Mouse (Mus musculus) layer of hippocampus, adult 18-20 months (tissue): ENCODE results near the gene Rae1. TPM values are rescaled to one million over a fixed set of nuclear protein-coding genes. Genes with fewer than 3 reads are reported as not detected.
A peak's percentile ranks its signal among the peaks of the same experiment; 100 is the strongest.

Experiments
- DNase-seq, 2 experiments: peaks; one replicate each; pipeline ENCODE4 v3.0.0; 2022; ENCODE audit warnings: low spot score in 2 of 2
- long read RNA-seq: library from polyadenylated mRNA; stranded (forward); transcript quantifications from one replicate; pipeline ENCODE4 v2.0.0, GENCODE M21; 2021
- total RNA-seq, 2 experiments: library from RNA; stranded (reverse); gene quantifications; 2 replicates each; pipeline ENCODE4 v1.2.3; 2021

The Rae1 gene
- 10 to 100 TPM; 70.3 to 75.5 TPM for total RNA-seq
- long read RNA-seq, transcript Rae1-201 (12 exons, 1,742 nt), result major isoform, 84 of 112 reads
- long read RNA-seq, partial matches to known transcripts, result 7 of 112 reads
- long read RNA-seq, other reads (novel, unspliced or antisense), result 20 of 112 reads

DNA sequence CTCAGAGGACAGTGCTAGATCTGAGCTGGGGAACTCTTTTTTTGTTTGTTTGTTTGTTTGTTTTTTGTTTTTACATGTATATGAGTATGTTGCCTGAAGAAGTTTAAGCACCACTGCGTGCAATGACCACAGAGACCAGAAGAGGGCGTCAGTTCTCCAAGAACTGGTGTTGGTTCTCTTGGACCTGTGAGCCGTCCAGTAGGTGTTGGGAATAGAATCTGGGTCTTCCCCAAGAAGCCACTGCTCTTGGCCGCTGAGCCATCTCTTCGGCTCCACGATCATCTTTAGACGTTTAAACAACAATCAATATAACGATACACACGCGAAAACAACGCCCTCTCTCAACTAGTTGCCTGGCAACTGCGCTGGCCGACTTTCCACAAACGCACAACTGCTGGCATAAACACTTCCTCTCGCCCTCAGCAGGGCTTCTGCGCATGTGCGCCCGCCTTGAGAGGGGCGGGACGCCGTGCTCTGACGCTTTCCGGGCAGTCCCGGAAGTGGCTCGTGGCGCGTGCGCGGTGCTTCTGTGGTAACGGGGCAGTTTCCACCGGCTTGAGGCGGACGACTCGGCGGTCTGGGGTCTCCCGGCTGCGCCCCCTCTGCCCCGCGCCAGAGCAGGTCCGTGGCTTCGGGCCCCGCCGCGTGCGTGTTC lies at the start of gene Rae1:
TSS of gene Rae1 (plus strand) at position 488 of the 655 bp plus-strand sequence.
- DNase-seq, result peak; percentile 98 to 99

DNA sequence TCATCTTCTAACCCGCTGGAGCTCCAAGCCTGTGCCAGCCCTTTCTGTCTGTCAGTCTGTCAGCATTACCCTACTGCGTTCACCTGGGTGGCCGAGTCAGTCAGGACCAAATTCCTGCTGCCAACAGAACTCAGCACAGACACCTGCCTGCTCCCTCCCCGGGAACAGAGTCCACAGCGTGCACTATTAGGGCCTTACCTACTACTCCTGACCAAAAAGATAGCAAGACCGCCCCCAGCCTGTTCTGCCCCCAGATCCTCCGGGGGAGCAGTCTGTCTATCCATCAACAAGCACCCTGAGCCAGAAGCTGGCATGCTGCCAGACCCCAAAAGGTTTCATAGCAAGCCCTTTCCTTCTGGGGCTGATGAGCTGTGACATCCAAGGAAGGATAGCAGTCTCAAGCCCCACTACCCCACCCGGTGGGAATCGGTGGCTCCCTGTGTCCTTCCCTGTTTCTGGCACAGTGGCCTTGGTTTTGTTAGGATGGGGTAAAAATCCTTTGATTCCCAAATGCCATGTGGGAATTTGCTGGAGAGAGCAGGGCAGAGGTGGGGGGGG lies 49.7 kb upstream of the Rae1 start:
- no peak for DNase-seq

GRCm38 (mm10) chr2:172950722-172951121 lies 49.2 kb upstream of the Rae1 start:
- DNase-seq, result no peak

DNA sequence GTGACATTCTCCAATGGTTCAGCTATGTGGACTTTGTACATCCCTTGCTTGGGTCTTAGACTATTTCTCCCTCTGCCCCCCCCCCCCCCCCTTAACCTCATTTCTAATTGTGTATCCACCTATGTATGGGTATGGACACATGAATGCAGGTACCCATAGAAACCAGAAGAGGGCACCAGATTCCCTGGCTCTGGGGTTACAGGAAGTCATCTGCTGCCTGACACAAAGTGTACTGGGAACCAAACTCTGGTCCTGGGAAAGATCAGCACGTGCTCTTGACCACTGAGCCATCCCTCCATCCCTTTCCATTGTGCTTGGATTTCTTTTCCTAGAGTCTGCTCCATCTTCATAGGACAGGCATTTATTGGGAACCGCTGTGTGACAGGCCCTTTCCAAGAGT lies 47.9 kb upstream of the Rae1 start:
- DNase-seq, result no peak

GRCm38 (mm10) chr2:172958579-172958978 lies 41.3 kb upstream of the Rae1 start:
- no peak for DNase-seq

- no peak for DNase-seq
Measured at GRCm38 (mm10) chr2:172959006-172959768, 40.7 kb upstream of the Rae1 start.

- DNase-seq, result no peak
Measured at GRCm38 (mm10) chr2:172960350-172960749, 39.6 kb upstream of the Rae1 start.

GRCm38 (mm10) chr2:172961211-172961610 lies 38.7 kb upstream of the Rae1 start:
- no peak for DNase-seq

DNA sequence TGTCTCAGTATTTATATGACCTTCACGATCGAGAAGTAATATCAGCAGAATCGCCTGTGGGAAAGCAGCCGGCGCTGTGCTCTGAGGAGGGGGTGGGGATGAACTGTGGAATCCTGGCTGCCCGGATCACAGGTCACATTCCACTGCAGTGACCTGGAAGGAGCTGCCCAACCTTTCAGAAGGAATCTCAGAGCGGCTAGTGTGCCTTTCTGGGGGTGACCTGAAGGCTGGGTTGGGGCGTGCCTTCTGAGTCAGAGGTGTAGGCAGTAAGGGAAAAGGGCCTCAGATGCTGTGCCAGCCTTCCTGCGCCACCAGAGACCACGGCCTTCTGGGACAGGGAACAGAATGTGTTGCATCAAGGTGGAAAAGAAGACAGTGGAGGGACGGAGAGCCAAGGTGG lies 34.7 kb upstream of the Rae1 start:
- no peak for DNase-seq

DNA sequence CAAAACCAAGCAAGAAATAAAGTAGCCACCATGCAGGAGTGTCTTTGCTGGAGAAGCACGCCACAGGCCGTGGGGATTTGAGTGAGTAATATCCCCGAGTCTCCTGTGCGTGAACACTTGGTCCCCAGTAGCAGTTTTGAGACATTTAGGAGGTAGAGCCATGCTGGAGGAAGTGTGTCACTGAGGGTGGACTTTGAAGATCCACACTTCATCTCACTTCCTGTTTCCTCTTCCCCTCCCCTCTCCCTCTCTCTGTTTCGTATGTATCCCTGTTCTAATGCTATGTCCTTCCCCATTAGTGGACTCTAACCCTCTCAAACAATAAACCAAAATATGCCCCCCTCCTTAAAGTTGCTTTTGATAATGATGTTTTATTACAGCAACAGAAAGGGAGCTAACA lies 33.4 kb upstream of the Rae1 start:
- no peak for DNase-seq

GRCm38 (mm10) chr2:172971865-172972264 lies 28.1 kb upstream of the Rae1 start:
- no peak for DNase-seq

- no peak for DNase-seq
Measured at GRCm38 (mm10) chr2:172973806-172974565, 25.9 kb upstream of the Rae1 start.

DNA sequence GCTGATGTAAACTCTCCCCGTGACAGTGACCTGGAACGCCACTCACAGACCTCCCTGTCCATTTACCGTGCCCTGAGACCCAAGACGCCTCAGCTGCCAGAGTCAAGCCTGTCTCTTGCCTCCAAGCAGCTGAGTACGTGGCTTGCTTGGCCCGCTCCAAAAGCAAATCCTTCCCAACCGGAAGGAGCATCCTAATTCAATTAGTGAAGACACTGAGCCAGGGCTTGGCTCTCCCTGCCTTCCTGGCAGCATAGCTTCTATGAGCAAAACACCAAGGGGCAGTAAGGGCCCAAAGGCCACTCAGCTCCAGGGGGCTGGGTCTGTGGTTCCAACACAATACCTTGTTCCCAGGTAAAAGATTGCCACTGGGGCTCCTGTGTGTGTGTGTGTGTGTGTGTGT lies 25.2 kb upstream of the Rae1 start:
- no peak for DNase-seq

DNA sequence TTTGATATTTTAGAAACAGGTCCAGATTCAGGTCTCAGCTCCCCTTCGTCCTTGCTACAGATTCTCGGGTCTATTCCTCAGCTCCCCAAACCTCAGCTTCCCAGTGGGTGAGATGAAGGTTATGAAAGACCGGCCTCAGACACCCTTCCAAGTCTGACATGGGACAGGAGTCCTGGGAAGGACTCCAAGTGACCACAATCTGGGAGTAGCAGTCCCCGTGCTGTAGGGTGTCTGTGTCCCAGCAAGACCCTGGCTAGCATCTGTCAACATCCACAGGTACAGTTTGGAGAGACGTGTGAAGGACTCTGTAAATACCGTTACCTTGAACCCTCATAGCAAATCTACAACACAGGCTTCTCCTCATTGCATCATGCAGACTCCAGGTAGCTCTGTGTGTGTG lies 24.8 kb upstream of the Rae1 start:
- DNase-seq, result no peak

GRCm38 (mm10) chr2:172976661-172977238 lies 23.2 kb upstream of the Rae1 start:
- no peak for DNase-seq

DNA sequence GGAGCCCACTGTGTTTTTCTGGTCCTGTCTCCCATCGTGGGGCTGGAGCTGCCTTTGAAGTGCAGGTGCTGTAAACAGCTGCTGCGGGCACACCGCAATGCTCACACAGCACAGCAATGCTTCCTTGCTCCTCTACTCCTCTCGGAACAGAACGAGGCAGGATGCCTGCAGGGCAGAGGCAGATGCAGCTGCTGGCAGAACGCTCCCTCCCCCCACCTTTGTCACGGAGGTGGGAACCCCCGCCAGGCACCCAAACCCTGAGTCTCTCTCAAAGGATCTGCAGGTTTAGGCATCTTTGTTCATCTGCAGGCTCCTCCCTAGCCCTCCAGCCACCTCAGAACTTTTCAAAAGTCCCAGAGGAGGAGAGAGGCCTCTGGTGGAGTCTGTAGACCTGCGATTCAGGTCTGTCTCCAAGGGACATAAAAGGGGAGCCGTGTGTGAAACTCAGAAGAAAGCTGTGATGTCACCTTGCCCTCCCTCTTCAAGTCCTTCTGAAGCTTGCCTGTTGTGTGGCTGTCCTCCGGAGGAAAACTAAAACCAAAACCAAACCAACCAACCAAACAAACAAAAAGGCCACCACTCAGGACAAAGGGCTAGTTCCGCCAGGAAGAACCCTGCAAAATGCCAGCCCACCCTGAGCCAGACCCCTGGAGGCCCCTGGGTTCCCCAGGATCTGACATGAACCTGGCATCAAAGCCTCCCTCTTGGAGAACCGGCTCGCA lies 22.3 kb upstream of the Rae1 start, which contains the start of gene Spo11:
TSS of gene Spo11 (plus strand) at position 292 of the 722 bp plus-strand sequence.
- no peak for DNase-seq

- no peak for DNase-seq
Measured at GRCm38 (mm10) chr2:172978131-172978633, 21.7 kb upstream of the Rae1 start.

DNA sequence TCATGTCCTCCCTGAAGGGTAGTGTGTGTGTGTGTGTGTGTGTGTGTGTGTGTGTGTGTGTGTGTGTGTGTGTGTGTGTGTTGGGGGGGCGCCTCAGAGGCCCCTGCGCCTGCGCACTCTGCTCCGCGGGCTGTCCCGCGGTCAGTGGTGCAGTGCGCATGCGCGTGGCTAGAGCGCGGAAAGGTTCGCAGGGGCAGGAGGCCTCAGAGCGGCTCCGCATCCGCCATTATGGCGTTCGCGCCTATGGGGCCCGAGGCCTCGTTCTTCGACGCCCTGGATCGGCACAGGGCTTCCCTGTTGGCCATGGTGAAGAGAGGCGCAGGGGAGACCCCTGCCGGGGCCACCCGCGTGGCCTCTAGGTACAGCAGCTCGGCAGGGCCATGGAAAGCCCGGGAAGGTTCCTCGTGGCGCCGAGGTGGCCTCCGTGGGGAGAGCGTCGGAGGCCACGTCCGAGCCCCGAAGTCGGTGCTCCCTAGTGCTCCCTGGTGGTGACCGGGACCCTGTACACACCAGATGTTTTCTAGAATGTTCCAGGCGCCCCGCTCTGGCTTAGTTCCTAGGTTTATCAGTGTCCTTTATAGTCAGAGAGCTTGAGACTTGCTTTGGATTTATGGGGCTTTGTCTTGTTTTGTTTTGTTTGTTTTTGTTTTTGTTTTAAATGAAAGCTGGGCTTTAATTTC lies 20.1 kb upstream of the Rae1 start:
- DNase-seq, result no peak

GRCm38 (mm10) chr2:172982776-172983561 lies 16.9 kb upstream of the Rae1 start:
- no peak for DNase-seq
